ENCODE assay signal across 8 mouse cellular contexts in genomic region chr4:124861283-124862188, GRCm38 (mm10). TPM values are rescaled to one million over a fixed set of nuclear protein-coding genes. Genes with fewer than 3 reads are reported as not detected.
DNase-seq lines count a peak whose midpoint lies in the region; ATAC-seq and TF ChIP-seq lines count a peak whose summit lies in the region.

Gene Maneal, minus strand, starts transcription at chr4:124862171.

- H3K27ac ChIP-seq in heart, embryonic 10.5 days, result 0 out of 2 replicates have a peak within 1 kb of the TSS, but pooled peaks have one; percentile 29
- H3K27ac ChIP-seq in embryonic facial prominence, embryonic 10.5 days (replicated peaks), result peak within 1 kb of the TSS; percentile 77
- H3K27ac ChIP-seq in intestine, postnatal 0 days (ENCODE audit: low read depth, low read length), result no peak within 1 kb of the TSS
- peak within 1 kb of the TSS; percentile 76 for H3K27ac ChIP-seq in midbrain, embryonic 16.5 days (ENCODE audit: low read length)

- peaks cover 40% of the 10 kb centered on the region for H3K27me3 ChIP-seq in heart, embryonic 10.5 days (ENCODE audit: insufficient read depth, poor library complexity, severe bottlenecking)
- peaks cover 40% of the 10 kb centered on the region for H3K27me3 ChIP-seq in embryonic facial prominence, embryonic 10.5 days (replicated peaks; ENCODE audit: low read depth, poor library complexity, severe bottlenecking)
- H3K27me3 ChIP-seq in intestine, postnatal 0 days (replicated peaks; ENCODE audit: control insufficient read depth, insufficient read depth, low read length), result peaks cover 21% of the 10 kb centered on the region
- H3K27me3 ChIP-seq in midbrain, embryonic 16.5 days (ENCODE audit: control insufficient read depth, insufficient read depth, low read depth, low read length), result no peaks in the 10 kb centered on the region

- H3K9me3 ChIP-seq in heart, embryonic 10.5 days, result no peaks in the 10 kb centered on the region
- H3K9me3 ChIP-seq in embryonic facial prominence, embryonic 10.5 days, result no peaks in the 10 kb centered on the region
- no peaks in the 10 kb centered on the region for H3K9me3 ChIP-seq in intestine, postnatal 0 days (ENCODE audit: control insufficient read depth)
- H3K9me3 ChIP-seq in midbrain, embryonic 16.5 days (replicated peaks; ENCODE audit: control insufficient read depth, low read length, poor library complexity, severe bottlenecking), result no peaks in the 10 kb centered on the region

- H3K9ac ChIP-seq in intestine, postnatal 0 days (ENCODE audit: low read depth, low read length), result no peak within 1 kb of the TSS
- peak within 1 kb of the TSS; percentile 88 for H3K9ac ChIP-seq in midbrain, embryonic 16.5 days (ENCODE audit: low read depth, low read length)

- intact Hi-C loops in heart, postnatal 25 days (cut with DNase I), result loop anchor here (5.0 kb wide), 1 partner anchor 76 kb away; the partner anchor contains the start of genes 9930104L06Rik and Cdca8

- ATAC-seq in intestine, postnatal 0 days, result 0 out of 2 replicates have a peak, but pooled peaks have one; percentile 20
- ATAC-seq in midbrain, embryonic 16.5 days, result peak; percentile 65

- 3% methylated on average over 61 of the region's 77 CpGs for WGBS in heart, embryonic 10.5 days
- WGBS in embryonic facial prominence, embryonic 10.5 days, result 4% methylated on average over 77 of the region's 77 CpGs
- WGBS in intestine, postnatal 0 days, result 5% methylated on average over 52 of the region's 77 CpGs
- 2% methylated on average over 39 of the region's 77 CpGs for WGBS in midbrain, embryonic 16.5 days

- no peak for DNase-seq in heart, embryonic 10.5 days (ENCODE audit: low spot score)
- DNase-seq in heart, postnatal 25 days (ENCODE audit: low spot score), result no peak
- DNase-seq in CD4-positive, CD25-positive, alpha-beta regulatory T cell, adult 2 months (ENCODE audit: low read depth, low spot score), result peak; percentile 49
- DNase-seq in embryonic facial prominence, embryonic 10.5 days (ENCODE audit: low spot score), result peak; percentile 32
- DNase-seq in ovary, adult 18-20 months (ENCODE audit: low spot score), result no peak
- DNase-seq in adrenal gland, postnatal 25 days, result no peak

- H3K36me3 ChIP-seq in heart, embryonic 10.5 days, result peaks cover 5% of the 10 kb centered on the region; the same call in 1 of the 2 replicates
- peaks cover 12% of the 10 kb centered on the region for H3K36me3 ChIP-seq in embryonic facial prominence, embryonic 10.5 days (replicated peaks)
- H3K36me3 ChIP-seq in intestine, postnatal 0 days (ENCODE audit: control insufficient read depth, insufficient read depth), result peaks cover 2% of the 10 kb centered on the region; the same call in 1 of the 2 replicates
- H3K36me3 ChIP-seq in midbrain, embryonic 16.5 days (ENCODE audit: control insufficient read depth, insufficient read depth, low read length), result peaks cover 18% of the 10 kb centered on the region

- H3K4me3 ChIP-seq in heart, embryonic 10.5 days, result peak within 1 kb of the TSS; percentile 62
- H3K4me3 ChIP-seq in embryonic facial prominence, embryonic 10.5 days, result peak within 1 kb of the TSS; percentile 70
- peak within 1 kb of the TSS; percentile 31 for H3K4me3 ChIP-seq in intestine, postnatal 0 days (ENCODE audit: low read depth, low read length)
- peak within 1 kb of the TSS; percentile 74 for H3K4me3 ChIP-seq in midbrain, embryonic 16.5 days (ENCODE audit: low read depth, low read length)

- peak within 1 kb of the TSS; percentile 62 for H3K4me2 ChIP-seq in intestine, postnatal 0 days (replicated peaks; ENCODE audit: low read depth)
- peak within 1 kb of the TSS; percentile 64 for H3K4me2 ChIP-seq in midbrain, embryonic 16.5 days (ENCODE audit: low read length)

- peaks cover 14% of the 10 kb centered on the region for H3K4me1 ChIP-seq in heart, embryonic 10.5 days
- peaks cover 18% of the 10 kb centered on the region for H3K4me1 ChIP-seq in embryonic facial prominence, embryonic 10.5 days
- H3K4me1 ChIP-seq in intestine, postnatal 0 days (replicated peaks; ENCODE audit: control insufficient read depth, insufficient read depth, low read length), result no peaks in the 10 kb centered on the region
- H3K4me1 ChIP-seq in midbrain, embryonic 16.5 days (ENCODE audit: control insufficient read depth, insufficient read depth, low read length), result peaks cover 15% of the 10 kb centered on the region

- no peak for TF ChIP-seq CTCF in intestine, postnatal 0 days (IDR thresholded peaks at IDR 0.05; ENCODE audit: low read depth)

RNA-seq across cellular contexts. Expression of gene Maneal, which starts in this region (rescaled TPM):
- polyA plus RNA-seq in heart, embryonic 10.5 days (2016; fragmentation: Nextera tagmentation; extraction: Ambion mirVana), result 0.09 and 0.11 TPM in 2 replicates
- total RNA-seq in heart, postnatal 25 days (2021), result under 1 TPM; 0.08 to 0.29 TPM
- polyA plus RNA-seq in embryonic facial prominence, embryonic 10.5 days (2016; fragmentation: Nextera tagmentation; extraction: Ambion mirVana), result 1.0 and 1.2 TPM in 2 replicates
- 0.17 and 0.24 TPM in 2 replicates for polyA plus RNA-seq in intestine, postnatal 0 days (2015; fragmentation: Nextera tagmentation; extraction: Ambion mirVana)
- polyA plus RNA-seq in midbrain, embryonic 16.5 days (2015; fragmentation: Nextera tagmentation; extraction: Ambion mirVana), result 10.3 and 11.0 TPM in 2 replicates
- total RNA-seq in adrenal gland, postnatal 25 days (2021), result 4.1 and 6.4 TPM in 2 replicates

Comparison
In these comparisons a context has a peak if more than half of its experiments do, and no peak if none do; other contexts are left out.
1. Peak in ATAC-seq, H3K4me3 ChIP-seq and H3K4me2 ChIP-seq in intestine, postnatal 0 days; RNA of the gene not detected or under 1 TPM.
2. DNase-seq: peak in CD4-positive, CD25-positive, alpha-beta regulatory T cell, adult 2 months (single experiment) and embryonic facial prominence, embryonic 10.5 days (single experiment); none in heart, embryonic 10.5 days (single experiment), heart, postnatal 25 days (single experiment), ovary, adult 18-20 months (single experiment) and adrenal gland, postnatal 25 days (single experiment).
3. Peak in every context shown above with its lines, with median percentiles within 50 percentile points of each other: H3K4me3 ChIP-seq.